Mouse (Mus musculus) lung, postnatal 0 days (tissue): ENCODE measurements at regions not wholly inside any gene's neighbourhood (a gene's known extent, or its start where the extent isn't known, plus 50 kb on each side); places are given as distances from the start of the nearest gene placed in this dataset.

ENCODE experiments used
- CTCF ChIP-seq: IDR thresholded peaks from 2 replicates; pipeline ENCODE4 v1.5.1; 2016; ENCODE audit warnings: antibody characterized with exemption, mild to moderate bottlenecking
- EP300 ChIP-seq: IDR thresholded peaks from 2 replicates; pipeline ENCODE4 v1.6.1; 2016; ENCODE audit warnings: antibody characterized with exemption, mild to moderate bottlenecking, control low read depth

- TF ChIP-seq CTCF, result no peak
- no peak for TF ChIP-seq EP300
Observed at GRCm38 (mm10) chr6:52410711-52411110, 97.4 kb downstream of the Evx1 start.
